Mouse (Mus musculus) hindbrain, embryonic 10.5 days (tissue): Measurements from ENCODE around the gene Tal1. TPM values are rescaled to one million over a fixed set of nuclear protein-coding genes. Genes with fewer than 3 reads are reported as not detected.
A peak's percentile ranks its signal among the peaks of the same experiment; 100 is the strongest.

Source experiments
- DNase-seq: peaks from one replicate; pipeline ENCODE4 v3.0.0-alpha.2; 2017; ENCODE audit warnings: low spot score
- H3K27ac ChIP-seq: fragments of 300-500 bp; sonication (generic); 2 replicates; pipeline ENCODE4 v1.5.1; 2016; ENCODE audit warnings: mild to moderate bottlenecking, moderate library complexity
- H3K27me3 ChIP-seq: fragments of 300-500 bp; sonication (generic); 2 replicates; pipeline ENCODE4 v1.6.1; 2016; ENCODE audit warnings: mild to moderate bottlenecking; ENCODE audit not compliant: poor library complexity, insufficient read depth, severe bottlenecking
- H3K36me3 ChIP-seq: fragments of 300-500 bp; sonication (generic); 2 replicates; pipeline ENCODE4 v1.6.1; 2016; ENCODE audit warnings: mild to moderate bottlenecking, moderate library complexity
- H3K4me1 ChIP-seq: fragments of 300-500 bp; sonication (generic); replicated peaks from 2 replicates; pipeline ENCODE4 v1.6.1; 2016; ENCODE audit warnings: mild to moderate bottlenecking
- H3K4me3 ChIP-seq: fragments of 300-500 bp; sonication (generic); 2 replicates; pipeline ENCODE4 v1.5.1; 2016; ENCODE audit warnings: mild to moderate bottlenecking, moderate library complexity
- H3K9me3 ChIP-seq: fragments of 300-500 bp; sonication (generic); 2 replicates; pipeline ENCODE4 v1.6.1; 2016; ENCODE audit warnings: mild to moderate bottlenecking, moderate library complexity
- WGBS: fragments of 180-500 bp; shearing (Covaris S2); methylation state at CpG from one replicate; pipeline ENCODE4 v1.1.7; 2016; 5-methylcytosine and 5-hydroxymethylcytosine counted together
- polyA plus RNA-seq: library from polyadenylated mRNA; unstranded; fragments of >200 nt; fragmentation: Nextera tagmentation; extraction: Ambion mirVana; gene quantifications from 2 replicates; pipeline ENCODE4 v1.2.1, GENCODE M21; 2016

Tal1 gene
- polyA plus RNA-seq, result 3.2 and 4.7 TPM in 2 replicates

GRCm38 (mm10) chr4:115056371-115056920 lies at the start of gene Tal1:
Gene Tal1 (plus strand): TSS chr4:115056426.
- DNase-seq, result peak; percentile 74
- H3K27me3 ChIP-seq, result peaks cover 100% of the 10 kb centered on the region
- no peaks in the 10 kb centered on the region for H3K36me3 ChIP-seq
- WGBS, result under 1% methylated on average over 60 of the region's 60 CpGs
- H3K9me3 ChIP-seq, result no peaks in the 10 kb centered on the region
- peaks cover 27% of the 10 kb centered on the region for H3K4me1 ChIP-seq
- peak within 1 kb of the TSS; percentile 46 for H3K4me3 ChIP-seq
- H3K27ac ChIP-seq, result peak within 1 kb of the TSS; percentile 80

- 96% methylated on average over 3 of the region's 3 CpGs for WGBS
- peaks cover 98% of the 10 kb centered on the region for H3K36me3 ChIP-seq
Observed at GRCm38 (mm10) chr4:115014276-115014675, 42.0 kb upstream of the Tal1 start.

GRCm38 (mm10) chr4:115019997-115020396 lies 36.2 kb upstream of the Tal1 start:
- no peaks in the 10 kb centered on the region for H3K9me3 ChIP-seq
- no peak for DNase-seq
- no peak overlapping the region for H3K27ac ChIP-seq
- no peak overlapping the region for H3K4me3 ChIP-seq
- H3K36me3 ChIP-seq, result peaks cover 96% of the 10 kb centered on the region
- WGBS, result 96% methylated on average over 3 of the region's 3 CpGs
- no peaks in the 10 kb centered on the region for H3K4me1 ChIP-seq
- no peaks in the 10 kb centered on the region for H3K27me3 ChIP-seq

More at GRCm38 (mm10) chr4:115014276-115014675, 42.0 kb upstream of the Tal1 start:
- no peak overlapping the region for H3K4me3 ChIP-seq
- no peaks in the 10 kb centered on the region for H3K27me3 ChIP-seq
- DNase-seq, result no peak
- H3K4me1 ChIP-seq, result no peaks in the 10 kb centered on the region
- H3K27ac ChIP-seq, result no peak overlapping the region
- H3K9me3 ChIP-seq, result no peaks in the 10 kb centered on the region

- Histone ChIP-seq H3K36me3 (peaks cover 76% of the 10 kb centered on the region), H3K4me1 (no peaks in the 10 kb centered on the region), H3K4me3 (no peak overlapping the region), H3K27me3 (no peaks in the 10 kb centered on the region), H3K9me3 (no peaks in the 10 kb centered on the region), H3K27ac (no peak overlapping the region)
- DNase-seq, result no peak
- WGBS, result 86% methylated on average over 6 of the region's 6 CpGs
Observed at GRCm38 (mm10) chr4:115035043-115035442, 21.2 kb upstream of the Tal1 start.

- Histone ChIP-seq H3K9me3 (no peaks in the 10 kb centered on the region), H3K36me3 (peaks cover 77% of the 10 kb centered on the region), H3K27ac (no peak overlapping the region), H3K4me3 (no peak overlapping the region), H3K27me3 (no peaks in the 10 kb centered on the region), H3K4me1 (no peaks in the 10 kb centered on the region)
- 36% methylated on average over 4 of the region's 4 CpGs for WGBS
- DNase-seq, result peak; percentile 62
Observed at GRCm38 (mm10) chr4:115038242-115038641, 18.0 kb upstream of the Tal1 start.

- 82% methylated on average over 3 of the region's 3 CpGs for WGBS
- Histone ChIP-seq H3K36me3 (peaks cover 41% of the 10 kb centered on the region), H3K27me3 (peaks cover 33% of the 10 kb centered on the region), H3K4me3 (no peak overlapping the region), H3K9me3 (no peaks in the 10 kb centered on the region), H3K27ac (no peak overlapping the region), H3K4me1 (peaks cover 9% of the 10 kb centered on the region)
- no peak for DNase-seq
Observed at GRCm38 (mm10) chr4:115045621-115046020, 10.6 kb upstream of the Tal1 start.

- H3K27me3 ChIP-seq, result peaks cover 55% of the 10 kb centered on the region
- DNase-seq, result peak; percentile 68
- H3K4me3 ChIP-seq, result no peak overlapping the region
- WGBS, result 7% methylated on average over 5 of the region's 5 CpGs
- H3K9me3 ChIP-seq, result no peaks in the 10 kb centered on the region
- no peak overlapping the region for H3K27ac ChIP-seq
- peaks cover 19% of the 10 kb centered on the region for H3K36me3 ChIP-seq
- peaks cover 16% of the 10 kb centered on the region for H3K4me1 ChIP-seq
Observed at GRCm38 (mm10) chr4:115047750-115048149, 8.5 kb upstream of the Tal1 start.

- Histone ChIP-seq H3K9me3 (no peaks in the 10 kb centered on the region), H3K27ac (no peak overlapping the region), H3K4me1 (peaks cover 18% of the 10 kb centered on the region), H3K36me3 (peaks cover 15% of the 10 kb centered on the region), H3K27me3 (peaks cover 59% of the 10 kb centered on the region), H3K4me3 (no peak overlapping the region)
- 69% methylated on average over 8 of the region's 8 CpGs for WGBS
- DNase-seq, result no peak
Observed at GRCm38 (mm10) chr4:115048190-115048589, 8.0 kb upstream of the Tal1 start.

- H3K27me3 ChIP-seq, result peaks cover 90% of the 10 kb centered on the region
- peaks cover 20% of the 10 kb centered on the region for H3K4me1 ChIP-seq
- no peaks in the 10 kb centered on the region for H3K9me3 ChIP-seq
- WGBS, result 74% methylated on average over 5 of the region's 5 CpGs
- no peak for DNase-seq
- no peak overlapping the region for H3K4me3 ChIP-seq
- H3K27ac ChIP-seq, result no peak overlapping the region
- H3K36me3 ChIP-seq, result no peaks in the 10 kb centered on the region
Observed at GRCm38 (mm10) chr4:115051245-115051644, 5.0 kb upstream of the Tal1 start.

- H3K4me3 ChIP-seq, result peak overlapping the region; percentile 45
- peak; percentile 78 for DNase-seq
- H3K9me3 ChIP-seq, result no peaks in the 10 kb centered on the region
- peaks cover 30% of the 10 kb centered on the region for H3K4me1 ChIP-seq
- WGBS, result under 1% methylated on average over 36 of the region's 36 CpGs
- peaks cover 100% of the 10 kb centered on the region for H3K27me3 ChIP-seq
- no peaks in the 10 kb centered on the region for H3K36me3 ChIP-seq
- peak overlapping the region; percentile 69 for H3K27ac ChIP-seq
Observed at GRCm38 (mm10) chr4:115052343-115053005, 3.8 kb upstream of the Tal1 start.

- 3% methylated on average over 2 of the region's 2 CpGs for WGBS
- H3K36me3 ChIP-seq, result no peaks in the 10 kb centered on the region
- peaks cover 100% of the 10 kb centered on the region for H3K27me3 ChIP-seq
- H3K4me3 ChIP-seq, result no peak overlapping the region
- H3K4me1 ChIP-seq, result peaks cover 27% of the 10 kb centered on the region
- DNase-seq, result no peak
- peak overlapping the region; percentile 26; the same call in 1 of the 2 replicates for H3K27ac ChIP-seq
- no peaks in the 10 kb centered on the region for H3K9me3 ChIP-seq
Observed at GRCm38 (mm10) chr4:115055044-115055443, 1.2 kb upstream of the Tal1 start.

GRCm38 (mm10) chr4:115055691-115056090 lies 535 bp upstream of the Tal1 start:
- peaks cover 27% of the 10 kb centered on the region for H3K4me1 ChIP-seq
- DNase-seq, result no peak
- WGBS, result 10% methylated on average over 3 of the region's 3 CpGs
- H3K9me3 ChIP-seq, result no peaks in the 10 kb centered on the region
- H3K27me3 ChIP-seq, result peaks cover 100% of the 10 kb centered on the region
- no peaks in the 10 kb centered on the region for H3K36me3 ChIP-seq
- H3K4me3 ChIP-seq, result no peak overlapping the region
- H3K27ac ChIP-seq, result no peak overlapping the region

- Histone ChIP-seq H3K4me1 (peaks cover 26% of the 10 kb centered on the region), H3K27me3 (peaks cover 100% of the 10 kb centered on the region), H3K36me3 (no peaks in the 10 kb centered on the region), H3K4me3 (peak overlapping the region; percentile 46), H3K27ac (peak overlapping the region; percentile 80), H3K9me3 (no peaks in the 10 kb centered on the region)
- peak; percentile 73 for DNase-seq
- WGBS, result under 1% methylated on average over 48 of the region's 48 CpGs
Observed at GRCm38 (mm10) chr4:115056921-115057673, 871 bp downstream of the Tal1 start.
